Mouse (Mus musculus): Measurements from ENCODE around the gene Rbm12b1.
"Not testable (repeated sequence)": the region's sequence is repeated elsewhere in the genome, so short reads cannot be mapped to it uniquely, and the experiment has no call there.

The Rbm12b1 gene

DNA sequence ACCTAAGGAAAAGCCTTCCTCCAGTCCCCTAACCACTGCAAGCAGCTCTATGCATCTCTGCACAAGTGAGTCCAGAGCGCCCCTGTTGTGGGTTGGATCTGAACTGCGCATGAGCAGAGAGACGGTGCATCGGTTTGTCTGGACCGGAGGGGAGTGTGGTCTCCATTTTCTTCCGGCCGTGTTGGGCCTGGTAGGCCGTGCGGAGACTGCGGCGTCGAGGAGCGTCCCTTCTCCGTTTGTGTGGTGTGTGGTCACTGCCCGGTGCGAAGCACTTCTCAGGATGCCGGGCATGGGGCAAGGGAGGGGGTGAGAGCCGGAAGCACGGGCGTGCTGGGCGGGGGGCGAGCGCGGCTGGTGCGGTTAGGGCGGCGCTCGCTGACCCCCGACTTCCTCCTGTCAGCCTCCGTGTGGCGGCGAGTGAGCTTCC lies at the start of gene Rbm12b1:
Rbm12b1 (plus strand) TSS at position 124 of the 427 bp plus-strand sequence.
- CTCF ChIA-PET = not testable (repeated sequence)

DNA sequence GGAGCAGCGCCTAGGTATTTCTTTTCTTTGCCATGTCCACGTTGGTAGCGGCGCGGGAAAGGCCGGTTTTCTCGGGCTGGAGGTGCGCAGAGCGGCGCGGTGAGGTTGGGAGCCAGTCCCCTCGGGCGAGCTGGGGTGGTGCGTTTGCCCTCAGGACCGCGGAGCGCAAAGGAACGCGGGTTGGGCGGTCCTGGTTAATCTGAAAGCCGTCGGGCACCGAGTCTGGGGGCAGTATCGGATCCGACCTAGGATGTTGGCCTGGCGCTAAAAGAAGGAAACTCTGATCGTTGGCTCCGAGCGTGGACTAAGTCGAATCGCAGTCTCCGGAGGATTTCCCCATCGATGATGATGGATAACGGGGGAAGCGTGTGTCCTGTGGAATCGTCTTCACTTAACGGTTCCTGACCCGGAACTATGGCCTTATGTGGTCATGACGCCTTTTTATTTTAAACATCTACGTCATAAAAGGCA lies 563 bp downstream of the Rbm12b1 start:
- CTCF ChIA-PET = not testable (repeated sequence)

DNA sequence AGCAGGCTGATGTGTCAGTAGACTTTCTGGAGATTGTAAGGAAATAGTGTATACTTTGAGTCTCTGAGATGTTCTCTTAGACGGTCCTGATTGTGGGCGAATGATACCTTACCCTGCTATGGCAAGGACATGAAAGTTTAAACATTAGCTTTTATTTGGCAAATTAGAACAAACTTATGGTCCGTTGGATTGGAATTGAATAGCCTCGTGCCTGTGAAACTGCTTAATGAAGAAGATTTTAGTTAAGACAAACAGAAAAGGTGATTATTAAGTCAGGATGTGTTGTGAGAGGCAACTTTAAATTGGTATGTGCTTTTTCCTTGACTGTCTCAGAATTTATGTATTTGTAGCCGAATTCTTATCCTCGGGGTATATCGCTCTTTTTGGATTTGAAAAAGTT lies 1.5 kb downstream of the Rbm12b1 start:
- CTCF ChIA-PET = not testable (repeated sequence)

DNA sequence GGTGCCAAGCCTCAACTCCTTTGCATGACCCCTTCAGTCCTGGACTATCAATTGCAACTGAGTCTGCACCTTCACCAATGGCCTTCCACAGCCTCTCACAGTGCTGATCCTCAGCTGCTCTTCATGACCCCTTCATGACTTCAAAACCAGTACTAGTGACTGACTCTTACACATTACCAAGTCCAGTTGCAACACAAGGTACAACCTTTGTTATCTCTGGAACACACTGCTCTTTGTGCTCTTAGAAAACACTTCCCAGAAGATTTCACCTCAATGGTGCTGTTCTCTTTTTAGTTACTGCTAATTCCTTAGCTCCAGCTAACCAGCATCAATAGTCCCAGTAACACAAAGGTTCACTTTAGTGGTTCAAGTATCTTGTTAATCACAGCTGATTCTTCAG lies 7.6 kb downstream of the Rbm12b1 start:
- CTCF ChIA-PET = no interaction called here

DNA sequence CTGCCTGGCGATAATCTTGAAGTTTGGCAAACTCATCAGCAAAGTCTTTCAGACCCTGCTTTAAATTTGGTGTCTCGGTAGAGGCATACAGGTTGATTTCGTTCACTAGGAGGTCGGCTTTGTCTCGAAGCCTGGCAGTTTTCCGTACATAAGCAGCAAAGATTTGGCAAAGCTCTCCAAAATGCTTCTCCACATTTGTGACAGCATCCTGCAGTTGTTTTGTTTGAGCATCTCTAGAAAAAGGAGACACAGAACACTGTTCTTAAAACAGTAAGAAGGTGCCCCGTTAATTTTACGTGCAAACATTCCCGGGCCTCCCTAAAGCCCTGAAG lies 30.9 kb downstream of the Rbm12b1 start:
- CTCF ChIA-PET = no interaction called here

DNA sequence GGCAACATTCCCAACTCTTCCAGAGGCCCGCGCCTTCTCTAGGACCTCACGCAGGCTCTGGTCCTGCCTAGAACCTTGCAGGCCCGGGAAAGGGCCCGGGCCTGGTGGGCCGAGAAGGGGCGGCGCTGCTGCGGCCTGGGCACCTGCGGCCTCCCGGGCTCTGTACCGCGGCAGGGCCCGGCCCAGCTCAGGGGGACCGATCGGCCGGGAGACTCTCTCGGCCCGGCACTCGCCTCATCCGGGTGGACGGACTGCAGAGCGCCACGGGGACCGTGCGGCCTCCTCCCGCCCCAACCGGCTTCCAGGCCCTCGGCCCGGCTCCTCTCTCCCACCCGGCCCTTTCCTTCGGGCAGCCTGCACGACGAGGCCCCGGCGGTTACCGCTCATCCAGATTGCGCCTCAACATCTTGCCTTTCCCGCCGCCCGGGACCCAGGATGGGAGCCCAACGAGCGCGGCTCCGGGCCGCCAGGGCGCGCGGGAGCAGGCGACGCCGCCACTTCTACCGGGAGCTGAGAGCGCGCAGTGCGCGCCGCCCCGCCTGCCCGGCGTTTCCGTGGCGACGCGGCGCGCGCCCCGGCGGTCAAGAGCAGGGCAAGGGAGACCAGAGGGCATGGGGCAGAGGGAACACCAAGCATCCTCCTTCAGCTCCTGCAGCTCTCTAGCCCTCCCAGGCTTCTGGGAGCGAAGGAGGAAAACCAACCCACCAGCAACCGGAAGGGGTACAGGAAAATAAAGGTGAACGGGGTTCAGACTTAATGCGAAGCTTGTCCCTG lies 31.4 kb downstream of the Rbm12b1 start, which contains the start of gene Fam92a:
Fam92a (minus strand) TSS at position 698 of the 774 bp plus-strand sequence.
- CTCF ChIA-PET = no interaction called here

DNA sequence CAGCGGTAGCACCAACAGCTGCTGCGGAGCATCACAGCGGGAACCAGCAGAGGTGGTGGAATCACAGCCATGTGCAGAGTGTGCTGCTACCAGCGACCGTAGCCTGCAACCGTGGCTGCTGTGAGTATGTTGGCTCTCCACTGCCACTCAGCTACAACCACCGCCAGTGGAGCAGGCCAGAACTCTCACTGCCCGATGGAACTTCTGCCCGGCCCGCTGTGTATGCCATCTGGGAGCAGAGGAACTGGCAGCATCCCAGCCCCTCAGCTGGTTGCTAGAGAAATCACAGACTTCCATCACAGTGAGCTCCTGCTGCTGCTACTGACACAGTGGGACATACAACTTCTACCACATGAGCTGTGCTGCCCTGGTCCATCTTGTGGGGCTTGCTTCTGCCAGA lies 38.9 kb downstream of the Rbm12b1 start:
- CTCF ChIA-PET = no interaction called here

Data from spleen, embryonic (tissue).